Comparison of ENCODE assay signal across 26 mouse cellular contexts in the genomic region with DNA sequence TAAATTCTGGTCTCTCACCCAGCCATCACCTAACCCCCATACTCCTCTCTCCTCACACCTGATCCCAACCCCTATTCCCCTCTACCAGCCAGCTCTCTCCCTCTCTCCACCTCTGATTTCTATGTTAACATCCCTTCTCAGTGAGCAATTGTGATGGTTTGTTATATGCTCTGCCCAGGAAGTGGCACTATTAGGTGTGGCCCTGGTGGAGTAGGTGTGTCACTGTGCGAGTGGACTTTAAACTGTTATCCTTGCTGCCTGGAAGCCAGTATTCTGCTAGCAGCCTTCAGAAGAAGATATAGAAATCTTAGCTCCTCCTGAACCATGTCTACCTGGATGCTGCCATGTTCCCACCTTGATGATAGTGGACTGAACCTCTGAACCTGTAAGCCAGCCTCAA.
"Had no signal": no experiment of that assay in that cellular context is flagged by ENCODE, and none has a peak within 500 bp of the region (broad histone marks: within the 10 kb centered on the region; RNA-seq: fewer than 3 reads in every experiment).

No protein-coding gene starts in this region.

- H3K27me3 ChIP-seq: heart, embryonic 12.5 days; hindbrain, embryonic 12.5 days; kidney, embryonic 15.5 days; limb, embryonic 13.5 days; limb, embryonic 15.5 days; liver, embryonic 12.5 days had no signal

- ATAC-seq: hindbrain, embryonic 16.5 days; inflammation-experienced regulatory T-cells, adult 6 months; liver, embryonic 12.5 days had no signal

- DNase-seq: gastrocnemius, postnatal 10 days; gastrocnemius, postnatal 25 days; heart, adult 2 months; heart, postnatal 10 days; heart, postnatal 4 days; kidney, adult 11 months; kidney, adult 2 months; kidney, adult 9 months; kidney, postnatal 14 days; kidney, postnatal 36 days; layer of hippocampus, adult 9-11 months; layer of hippocampus, postnatal 36 days; left cerebral cortex, postnatal 4 days had no signal

- H3K36me3 ChIP-seq: heart, embryonic 10.5 days; heart, embryonic 12.5 days; hindbrain, embryonic 10.5 days; hindbrain, embryonic 12.5 days; kidney, embryonic 15.5 days; limb, embryonic 13.5 days; limb, embryonic 15.5 days; liver, embryonic 12.5 days had no signal

- H3K4me3 ChIP-seq: heart, adult 2 months; heart, embryonic 10.5 days; heart, embryonic 12.5 days; hindbrain, embryonic 10.5 days; hindbrain, embryonic 12.5 days; kidney, embryonic 15.5 days; limb, embryonic 13.5 days; limb, embryonic 15.5 days; liver, embryonic 12.5 days had no signal

- H3K4me2 ChIP-seq: heart, embryonic 12.5 days; hindbrain, embryonic 12.5 days; hindbrain, embryonic 14.5 days; kidney, embryonic 15.5 days; limb, embryonic 13.5 days; limb, embryonic 15.5 days; liver, embryonic 12.5 days had no signal

- H3K9ac ChIP-seq: heart, embryonic 12.5 days; hindbrain, embryonic 12.5 days; hindbrain, embryonic 14.5 days; kidney, embryonic 15.5 days; limb, embryonic 13.5 days; limb, embryonic 15.5 days; liver, embryonic 12.5 days; liver, embryonic 14.5 days had no signal

- H3K9me3 ChIP-seq: heart, embryonic 10.5 days; heart, embryonic 12.5 days; hindbrain, embryonic 10.5 days; hindbrain, embryonic 12.5 days; kidney, embryonic 15.5 days; limb, embryonic 13.5 days; limb, embryonic 15.5 days; liver, embryonic 12.5 days had no signal

- H3K4me1 ChIP-seq: heart, embryonic 10.5 days; heart, embryonic 12.5 days; hindbrain, embryonic 10.5 days; hindbrain, embryonic 12.5 days; kidney, embryonic 15.5 days; limb, embryonic 13.5 days; limb, embryonic 15.5 days; liver, embryonic 12.5 days had no signal

- H3K27ac ChIP-seq: heart, adult 2 months; heart, embryonic 10.5 days; hindbrain, embryonic 10.5 days; hindbrain, embryonic 12.5 days; hindbrain, embryonic 14.5 days; kidney, embryonic 15.5 days; kidney, postnatal 0 days; limb, embryonic 13.5 days; limb, embryonic 15.5 days; liver, embryonic 12.5 days; liver, embryonic 14.5 days had no signal
